Mouse (Mus musculus) G1E (cell line): ENCODE measurements around the gene Cdkn2c. TPM values are rescaled to one million over a fixed set of nuclear protein-coding genes. Genes with fewer than 3 reads are reported as not detected.

ENCODE experiments used
- ATAC-seq: 2 replicates; pipeline ENCODE4 v1.8.0; 2016; ENCODE audit warnings: mild to moderate bottlenecking; ENCODE audit not compliant: insufficient number of reproducible peaks, poor library complexity, low FRiP score, severe bottlenecking; ENCODE audit errors: extremely low read depth
- DNase-seq: peaks from one replicate; pipeline ENCODE4 v3.0.0; 2012; ENCODE audit warnings: low spot score
- H3K27me3 ChIP-seq: 2 replicates; pipeline ENCODE4 v1.6.1; 2012; ENCODE audit warnings: mild to moderate bottlenecking, low read length, inconsistent platforms; ENCODE audit not compliant: insufficient read depth
- H3K36me3 ChIP-seq: replicated peaks from 2 replicates; pipeline ENCODE3; 2012; ENCODE audit warnings: mild to moderate bottlenecking, inconsistent platforms
- H3K4me1 ChIP-seq: 2 replicates; pipeline ENCODE4 v1.6.1; 2012; ENCODE audit warnings: low read depth, low read length, inconsistent platforms, mixed read lengths; ENCODE audit not compliant: insufficient read depth
- H3K4me3 ChIP-seq: 2 replicates; pipeline ENCODE4 v1.5.1; 2012; ENCODE audit warnings: low read depth, mild to moderate bottlenecking, inconsistent platforms, low read length, moderate library complexity, mixed read lengths
- H3K9me3 ChIP-seq: replicated peaks from 2 replicates; pipeline ENCODE4 v1.6.1; 2012; ENCODE audit warnings: inconsistent platforms
- CTCF ChIP-seq: IDR thresholded peaks from 2 replicates; pipeline ENCODE4 v1.5.1; 2012; ENCODE audit warnings: low read depth, low read length, inconsistent platforms, mixed read lengths
- GATA1 ChIP-seq: IDR thresholded peaks from 2 replicates; pipeline ENCODE4 v1.6.1; 2012; ENCODE audit warnings: borderline replicate concordance, low read length, inconsistent platforms, mixed read lengths
- GATA2 ChIP-seq: IDR thresholded peaks from 2 replicates; pipeline ENCODE4 v1.6.1; 2012; ENCODE audit warnings: low read depth, low read length, inconsistent platforms, borderline replicate concordance
- POLR2AphosphoS5 ChIP-seq: IDR thresholded peaks from 2 replicates; pipeline ENCODE4 v1.6.1; 2012; ENCODE audit warnings: low read depth, low read length, inconsistent platforms; ENCODE audit not compliant: insufficient replicate concordance
- TAL1 ChIP-seq: conservative IDR thresholded peaks from 2 replicates; pipeline ENCODE4 v1.6.1; 2012; ENCODE audit warnings: low read depth, low read length, inconsistent platforms, mixed read lengths
- polyA plus RNA-seq: library from polyadenylated mRNA; stranded (reverse); fragments of >175 nt; gene quantifications from 2 replicates; pipeline ENCODE4 v1.2.3, GENCODE M21; 2012
- total RNA-seq, 2 experiments: library from RNA; stranded (forward) in 1 of 2; stranded (reverse) in 1 of 2; fragments of 200-1000 nt in 1 of 2; fragments of >200 nt in 1 of 2; fragmentation: Nextera tagmentation in 1 of 2; gene quantifications; 2 replicates each; pipeline ENCODE4 v1.2.3; 2014 to 2017

Gene Cdkn2c
- total and polyA plus RNA-seq, 3 experiments: 38.8 to 86.7 (median 53.6) TPM

DNA sequence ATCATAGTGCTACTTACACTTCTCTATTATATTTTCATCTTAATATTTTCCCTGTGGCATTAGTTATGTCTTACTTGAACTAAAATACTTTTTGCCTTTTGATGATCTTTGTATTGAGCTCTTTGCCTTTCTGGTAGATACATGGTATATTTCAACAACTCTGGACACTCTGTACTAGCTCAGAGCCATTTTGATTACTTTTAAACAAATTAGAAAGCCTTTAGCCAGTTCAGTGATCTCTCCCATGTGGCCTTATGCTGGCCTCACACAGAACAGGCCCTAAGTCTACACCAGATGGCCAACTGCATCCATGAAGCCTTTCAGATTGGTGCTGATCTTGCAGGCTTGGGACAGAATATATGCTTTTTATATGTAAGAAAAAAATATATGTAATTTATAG lies 13.7 kb downstream of the Cdkn2c start:
- ATAC-seq: no peak
- no peaks in the 10 kb centered on the region for H3K9me3 ChIP-seq
- no peaks in the 10 kb centered on the region for H3K27me3 ChIP-seq
- peaks cover 8% of the 10 kb centered on the region for H3K36me3 ChIP-seq
- no peak overlapping the region for H3K4me3 ChIP-seq
- peaks cover 23% of the 10 kb centered on the region for H3K4me1 ChIP-seq
- no peak for DNase-seq
- TF ChIP-seq TAL1: no peak
- TF ChIP-seq GATA2: no peak
- TF ChIP-seq GATA1: no peak

DNA sequence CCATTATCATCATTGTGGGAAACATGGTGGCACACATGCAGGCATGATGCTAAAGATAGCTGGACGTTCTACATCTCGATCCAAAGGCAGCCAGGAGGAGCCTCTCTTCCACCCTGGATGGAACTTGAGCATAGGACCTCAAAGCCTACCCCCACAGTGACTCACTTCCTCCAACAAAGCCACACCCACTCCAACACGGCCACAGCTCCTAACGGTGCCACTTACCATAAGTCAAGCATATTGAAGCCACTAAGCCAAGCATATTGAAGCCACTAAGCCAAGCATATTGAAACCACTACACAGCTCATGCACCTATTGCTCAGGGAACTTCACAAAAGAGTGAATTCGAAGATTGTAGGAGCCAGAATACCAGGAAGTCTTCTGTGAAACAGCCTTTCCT lies 17.7 kb downstream of the Cdkn2c start:
- peaks cover 8% of the 10 kb centered on the region for H3K36me3 ChIP-seq
- TF ChIP-seq TAL1: no peak
- TF ChIP-seq CTCF: no peak
- no peak for TF ChIP-seq GATA1
- TF ChIP-seq GATA2: no peak
- no peak for TF ChIP-seq POLR2AphosphoS5
- ATAC-seq (no peak), DNase-seq (no peak)
- H3K4me3 ChIP-seq: no peak overlapping the region
- peaks cover 11% of the 10 kb centered on the region; the same call in 1 of the 2 replicates for H3K4me1 ChIP-seq
- no peaks in the 10 kb centered on the region for H3K27me3 ChIP-seq
- H3K9me3 ChIP-seq: no peaks in the 10 kb centered on the region

DNA sequence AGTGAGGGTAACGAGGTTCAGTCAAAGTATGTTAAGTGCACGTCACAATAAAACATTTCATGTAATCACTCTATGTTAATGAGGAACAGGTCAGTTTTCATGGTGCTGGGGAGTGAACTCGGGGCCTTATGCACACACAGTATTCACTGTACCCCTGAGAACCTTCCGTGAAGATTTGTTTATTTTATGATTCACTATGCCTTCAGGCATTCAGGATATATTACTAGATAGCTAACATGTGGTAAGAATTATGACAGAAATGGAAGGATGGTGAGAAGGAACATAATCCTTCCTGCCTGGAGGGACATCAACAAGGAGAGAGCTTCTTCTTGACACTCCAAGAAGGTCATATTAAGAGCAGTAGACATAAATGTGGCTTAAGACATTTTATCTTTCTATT lies 19.7 kb downstream of the Cdkn2c start:
- peaks cover 6% of the 10 kb centered on the region for H3K36me3 ChIP-seq
- H3K27me3 ChIP-seq: no peaks in the 10 kb centered on the region
- DNase-seq: no peak
- H3K4me3 ChIP-seq: no peak overlapping the region
- TF ChIP-seq CTCF: no peak
- no peak for TF ChIP-seq POLR2AphosphoS5
- TF ChIP-seq TAL1: no peak
- TF ChIP-seq GATA2: no peak
- TF ChIP-seq GATA1: no peak
- H3K9me3 ChIP-seq: no peaks in the 10 kb centered on the region
- no peak for ATAC-seq
- H3K4me1 ChIP-seq: peaks cover 11% of the 10 kb centered on the region; the same call in 1 of the 2 replicates

DNA sequence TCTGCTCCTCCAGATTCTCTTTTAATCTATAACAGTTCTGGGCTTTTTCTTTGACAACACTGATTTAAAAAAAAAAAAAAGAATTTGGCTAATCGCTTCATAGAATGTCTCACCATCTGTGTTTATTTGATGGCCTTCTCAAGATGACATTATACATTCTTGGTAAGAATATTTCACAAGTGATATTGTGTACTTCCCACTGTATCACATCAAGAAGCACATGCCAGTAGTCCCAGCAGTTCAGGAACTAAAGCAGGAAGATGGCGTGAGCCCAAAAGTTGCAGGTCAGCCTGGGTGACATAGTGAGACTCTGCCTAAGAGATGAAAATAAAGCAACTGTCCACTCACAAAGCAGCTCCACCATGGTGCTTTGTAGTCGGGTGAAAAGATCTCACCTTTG lies 25.5 kb downstream of the Cdkn2c start:
- Histone ChIP-seq H3K4me1 (0 out of 2 replicates have a peak, but pooled peaks cover 2% of the 10 kb centered on the region), H3K4me3 (no peak overlapping the region), H3K36me3 (no peaks in the 10 kb centered on the region), H3K27me3 (0 out of 2 replicates have a peak, but pooled peaks cover 8% of the 10 kb centered on the region), H3K9me3 (no peaks in the 10 kb centered on the region)
- ATAC-seq (no peak), DNase-seq (no peak)
- TF ChIP-seq GATA1 (no peak), TAL1 (no peak), GATA2 (no peak), POLR2AphosphoS5 (no peak), CTCF (no peak)

DNA sequence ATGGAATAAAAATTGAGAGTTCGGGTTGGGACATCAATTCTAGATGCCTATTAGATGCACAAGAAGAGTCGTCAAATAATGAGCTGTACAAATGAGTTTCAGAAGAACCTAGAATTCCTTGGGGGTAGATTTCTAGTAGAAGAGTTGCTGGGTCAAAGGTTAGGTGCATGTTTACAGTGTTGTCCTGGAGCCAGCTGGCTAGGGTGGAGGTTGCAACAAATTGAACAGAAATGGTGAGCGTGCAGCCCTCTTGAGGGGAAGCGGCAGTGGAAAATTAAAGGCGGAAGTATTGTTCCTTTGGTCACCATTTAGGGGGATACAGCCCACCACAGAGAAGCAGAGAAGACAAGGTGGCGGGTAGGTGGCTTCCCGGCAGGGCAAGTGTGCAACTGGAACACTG lies 26.8 kb downstream of the Cdkn2c start:
- peaks cover 14% of the 10 kb centered on the region for H3K27me3 ChIP-seq

DNA sequence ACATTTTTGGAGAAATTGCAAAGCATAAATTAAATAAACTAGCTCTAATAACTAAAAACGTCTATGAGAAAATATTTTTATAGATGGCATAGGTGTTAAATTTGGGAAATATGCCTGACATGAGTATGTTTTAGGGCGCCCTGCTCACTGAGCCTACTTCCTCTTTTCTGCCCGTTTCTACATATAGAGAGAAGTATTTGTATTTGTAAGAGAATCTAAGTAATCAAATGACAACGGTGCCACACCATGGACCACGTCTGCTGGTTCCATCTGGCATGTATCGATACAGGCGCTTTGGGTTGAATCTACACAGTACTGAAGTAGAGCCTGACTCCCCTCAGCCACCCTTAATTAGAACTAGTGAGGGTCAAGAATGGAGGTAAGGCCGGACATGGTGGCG lies 27.6 kb downstream of the Cdkn2c start:
- peaks cover 14% of the 10 kb centered on the region for H3K27me3 ChIP-seq
- H3K36me3 ChIP-seq: no peaks in the 10 kb centered on the region
- ATAC-seq (no peak), DNase-seq (no peak)
- H3K9me3 ChIP-seq: no peaks in the 10 kb centered on the region
- 0 out of 2 replicates have a peak, but pooled peaks cover 2% of the 10 kb centered on the region for H3K4me1 ChIP-seq
- no peak overlapping the region for H3K4me3 ChIP-seq
- TF ChIP-seq POLR2AphosphoS5: no peak
- no peak for TF ChIP-seq CTCF
- TF ChIP-seq GATA1: no peak
- no peak for TF ChIP-seq TAL1
- no peak for TF ChIP-seq GATA2

More for the DNA sequence above, 26.8 kb downstream of the Cdkn2c start:
- ATAC-seq (no peak), DNase-seq (no peak)
- no peak overlapping the region for H3K4me3 ChIP-seq
- TF ChIP-seq GATA1 (no peak), POLR2AphosphoS5 (no peak), CTCF (no peak)
- H3K9me3 ChIP-seq: no peaks in the 10 kb centered on the region
- no peaks in the 10 kb centered on the region for H3K36me3 ChIP-seq
- 0 out of 2 replicates have a peak, but pooled peaks cover 2% of the 10 kb centered on the region for H3K4me1 ChIP-seq

DNA sequence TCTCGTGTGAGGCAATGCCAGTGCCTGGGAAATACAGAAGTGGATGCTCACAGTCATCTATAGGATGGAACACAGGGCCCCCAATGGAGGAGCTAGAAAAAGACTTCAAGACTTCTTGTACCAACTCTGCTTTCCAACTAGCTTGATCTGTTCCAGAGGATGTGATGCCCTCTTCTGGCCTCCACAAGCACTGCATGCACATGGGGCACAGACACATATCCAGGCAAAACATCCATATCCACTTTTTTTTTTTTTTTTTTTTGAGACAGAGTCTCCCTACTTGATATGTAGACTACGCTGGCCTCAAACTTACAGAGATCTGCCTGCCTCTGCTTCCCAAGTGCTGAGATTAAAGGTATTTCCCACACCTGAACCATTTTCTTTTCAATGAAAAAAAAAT lies 32.0 kb downstream of the Cdkn2c start:
- peak; percentile 27; the same call in 1 of the 2 replicates for TF ChIP-seq CTCF
- no peak for TF ChIP-seq GATA2
- no peak for TF ChIP-seq POLR2AphosphoS5
- no peak for TF ChIP-seq GATA1
- TF ChIP-seq TAL1: no peak
- H3K4me3 ChIP-seq: no peak overlapping the region
- ATAC-seq: no peak
- 0 out of 2 replicates have a peak, but pooled peaks cover 2% of the 10 kb centered on the region for H3K4me1 ChIP-seq
- DNase-seq: no peak
- H3K9me3 ChIP-seq: no peaks in the 10 kb centered on the region
- H3K36me3 ChIP-seq: no peaks in the 10 kb centered on the region
- peaks cover 11% of the 10 kb centered on the region for H3K27me3 ChIP-seq
